Mouse (Mus musculus) liver, adult 2 months (tissue): ENCODE measurements at regions not wholly inside any gene's neighbourhood (a gene's known extent, or its start where the extent isn't known, plus 50 kb on each side); places are given as distances from the start of the nearest gene placed in this dataset.
"Not testable (repeated sequence)": the region's sequence is repeated elsewhere in the genome, so short reads cannot be mapped to it uniquely, and the experiment has no call there.

Experiments
- DNase-seq: peaks from one replicate; pipeline ENCODE4 v3.0.0-alpha.2; 2011; ENCODE audit warnings: low read depth, low spot score; ENCODE audit errors: extremely low read depth
- H3K27ac ChIP-seq: fragments of 200-500 bp; replicated peaks from 2 replicates; pipeline ENCODE4 v1.5.1; 2012; ENCODE audit warnings: low read depth, mild to moderate bottlenecking, control low read depth, inconsistent platforms, low read length; ENCODE audit not compliant: insufficient read depth
- H3K27me3 ChIP-seq: fragments of 200-500 bp; 2 replicates; pipeline ENCODE4 v1.6.1; 2012; ENCODE audit warnings: mild to moderate bottlenecking, moderate library complexity, low read length, inconsistent platforms; ENCODE audit not compliant: control insufficient read depth, insufficient read depth
- H3K36me3 ChIP-seq: fragments of 200-500 bp; 2 replicates; pipeline ENCODE4 v1.6.1; 2012; ENCODE audit warnings: low read length, inconsistent platforms; ENCODE audit not compliant: control insufficient read depth, insufficient read depth
- H3K4me1 ChIP-seq: fragments of 200-500 bp; 2 replicates; pipeline ENCODE4 v1.6.1; 2011; ENCODE audit warnings: low read length; ENCODE audit not compliant: control insufficient read depth, insufficient read depth
- H3K4me3 ChIP-seq: fragments of 200-500 bp; 2 replicates; pipeline ENCODE4 v1.5.1; 2011; ENCODE audit warnings: low read depth, mild to moderate bottlenecking, control low read depth, low read length, moderate library complexity; ENCODE audit not compliant: insufficient read depth
- H3K79me2 ChIP-seq: fragments of 200-500 bp; 2 replicates; pipeline ENCODE4 v1.6.1; 2012; ENCODE audit warnings: inconsistent platforms, mild to moderate bottlenecking, low read length, moderate library complexity; ENCODE audit not compliant: control insufficient read depth, insufficient read depth
- H3K9ac ChIP-seq: fragments of 200-500 bp; 2 replicates; pipeline ENCODE4 v1.6.1; 2012; ENCODE audit warnings: low read depth, mild to moderate bottlenecking, control low read depth, inconsistent platforms, low read length
- CTCF ChIP-seq: fragments of 200-500 bp; IDR thresholded peaks from 2 replicates; pipeline ENCODE4 v1.5.1; 2011; ENCODE audit warnings: low read depth, low read length, control low read depth
- POLR2A ChIP-seq: fragments of 200-500 bp; IDR thresholded peaks from 2 replicates; pipeline ENCODE4 v1.6.1; 2011; ENCODE audit warnings: low read length, control low read depth; ENCODE audit not compliant: insufficient read depth; ENCODE audit errors: extremely low read depth
- WGBS: fragments of 180-500 bp; shearing (Covaris S2); methylation state at CpG from one replicate; pipeline ENCODE4 v1.1.7; 2018; 5-methylcytosine and 5-hydroxymethylcytosine counted together

DNA sequence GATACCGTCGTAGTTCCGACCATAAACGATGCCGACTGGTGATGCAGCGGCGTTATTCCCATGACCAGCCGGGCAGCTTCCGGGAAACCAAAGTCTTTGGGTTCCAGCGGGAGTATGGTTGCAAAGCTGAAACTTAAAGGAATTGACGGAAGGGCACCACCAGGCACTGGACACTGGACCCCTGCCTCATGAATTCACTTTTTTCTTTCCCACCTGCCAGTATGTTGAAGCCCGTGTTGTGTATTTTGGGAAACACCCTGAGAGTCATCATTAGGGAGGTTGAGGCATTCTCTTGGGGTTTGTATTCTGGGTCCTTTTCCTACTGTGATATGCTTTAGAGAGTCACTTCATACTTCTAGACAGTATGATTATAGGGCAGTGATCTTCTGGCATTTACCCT, 197.9 kb downstream of the Samd9l start:
- H3K79me2 ChIP-seq, H3K27ac ChIP-seq, H3K27me3 ChIP-seq, DNase-seq, H3K4me3 ChIP-seq, H3K36me3 ChIP-seq, H3K4me1 ChIP-seq, H3K9ac ChIP-seq: not testable (repeated sequence)
- WGBS: 46% methylated on average over 12 of the region's 12 CpGs

GRCm38 (mm10) chr6:3201107-3201506, 198.3 kb downstream of the Samd9l start:
- no peaks in the 10 kb centered on the region for H3K36me3 ChIP-seq
- no peak overlapping the region for H3K9ac ChIP-seq
- DNase-seq: no peak
- H3K4me3 ChIP-seq: no peak overlapping the region
- H3K27ac ChIP-seq: no peak overlapping the region
- H3K4me1 ChIP-seq: no peaks in the 10 kb centered on the region
- H3K79me2 ChIP-seq: no peaks in the 10 kb centered on the region
- H3K27me3 ChIP-seq: no peaks in the 10 kb centered on the region
- 51% methylated on average over 31 of the region's 33 CpGs for WGBS
- no peak for TF ChIP-seq POLR2A
- no peak for TF ChIP-seq CTCF

DNA sequence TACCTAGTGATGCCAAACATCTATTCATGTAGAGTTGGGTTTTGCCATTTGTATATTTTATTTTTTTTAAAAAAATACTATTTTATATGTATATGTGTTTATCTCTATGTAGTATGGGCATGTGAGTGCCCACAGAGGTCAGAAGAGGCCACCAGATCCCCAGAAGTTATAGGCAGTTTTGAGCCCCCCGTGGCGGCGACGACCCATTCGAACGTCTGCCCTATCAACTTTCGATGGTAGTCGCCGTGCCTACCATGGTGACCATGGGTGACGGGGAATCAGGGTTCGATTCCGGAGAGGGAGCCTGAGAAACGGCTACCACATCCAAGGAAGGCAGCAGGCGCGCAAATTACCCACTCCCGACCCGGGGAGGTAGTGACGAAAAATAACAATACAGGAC, 198.8 kb downstream of the Samd9l start:
- H3K36me3 ChIP-seq, DNase-seq: not testable (repeated sequence)
- 78% methylated on average over 18 of the region's 18 CpGs for WGBS

GRCm38 (mm10) chr6:3192424-3192820, 206.9 kb downstream of the Samd9l start:
- not testable (repeated sequence) for H3K79me2 ChIP-seq, H3K36me3 ChIP-seq

More for the DNA sequence above, 198.8 kb downstream of the Samd9l start:
- H3K79me2 ChIP-seq, H3K27me3 ChIP-seq, H3K9ac ChIP-seq, H3K27ac ChIP-seq, H3K4me3 ChIP-seq, H3K4me1 ChIP-seq: not testable (repeated sequence)

DNA sequence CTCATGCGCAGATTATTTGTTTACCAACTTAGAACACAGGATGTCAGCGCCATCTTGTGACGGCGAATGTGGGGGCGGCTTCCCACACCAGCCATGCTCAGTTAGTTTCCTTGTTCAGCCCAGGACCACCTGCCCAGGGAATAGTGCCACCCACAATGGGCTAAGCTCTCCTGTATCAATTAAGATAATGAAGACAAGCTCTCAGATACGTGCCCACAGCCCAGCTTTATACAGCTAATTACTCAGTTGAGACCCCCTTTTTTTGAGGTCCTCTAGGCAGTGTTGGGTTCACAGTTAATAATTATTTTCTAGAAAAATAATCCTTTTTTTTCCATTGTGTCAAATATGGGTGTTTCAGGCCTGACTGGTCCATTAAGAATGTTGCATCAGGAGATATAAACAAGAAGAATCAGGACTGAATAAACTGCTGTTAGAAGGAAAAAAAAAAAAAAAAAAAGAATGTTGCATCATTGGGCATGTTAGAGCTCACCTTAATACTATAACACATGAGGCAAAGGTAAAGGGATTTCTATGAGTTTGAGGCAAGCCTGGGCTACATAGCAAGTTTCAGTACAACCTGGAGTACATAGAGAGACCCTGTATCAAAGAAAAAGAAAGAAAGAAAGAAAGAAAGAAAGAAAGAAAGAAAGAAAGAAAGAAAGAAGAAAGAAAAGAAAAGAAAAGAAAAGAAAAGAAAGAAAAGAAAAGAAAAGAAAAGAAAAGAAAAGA, 207.5 kb downstream of the Samd9l start:
- WGBS: 87% methylated on average over 6 of the region's 6 CpGs
- not testable (repeated sequence) for H3K36me3 ChIP-seq, H3K27ac ChIP-seq, H3K27me3 ChIP-seq, H3K79me2 ChIP-seq, H3K9ac ChIP-seq, DNase-seq, H3K4me3 ChIP-seq, H3K4me1 ChIP-seq

More at GRCm38 (mm10) chr6:3192424-3192820, 206.9 kb downstream of the Samd9l start:
- DNase-seq, H3K4me1 ChIP-seq, H3K27me3 ChIP-seq, H3K27ac ChIP-seq, H3K9ac ChIP-seq, H3K4me3 ChIP-seq: not testable (repeated sequence)
- WGBS: 63% methylated on average over 1 of the region's 1 CpGs

DNA sequence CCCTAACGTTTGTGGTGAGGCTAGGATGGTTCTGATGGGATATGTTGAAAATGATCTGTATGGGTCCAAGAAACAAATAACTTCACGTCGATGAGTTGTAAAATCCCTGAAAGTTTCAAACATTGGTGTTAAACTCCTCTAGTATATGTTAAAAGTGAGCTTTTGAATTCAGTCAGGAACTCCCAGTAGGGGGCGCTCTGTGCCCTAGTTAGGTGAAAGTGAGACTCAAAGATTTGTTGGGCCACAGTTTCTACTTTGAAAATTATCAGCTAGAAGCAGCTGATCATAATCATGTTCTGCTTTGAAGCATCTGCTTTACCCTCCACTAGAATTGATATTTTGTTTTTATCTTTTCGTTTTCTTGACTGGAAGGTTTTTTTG, 215.6 kb downstream of the Samd9l start:
- H3K27me3 ChIP-seq: no peaks in the 10 kb centered on the region
- 33% methylated on average over 5 of the region's 5 CpGs for WGBS
- no peaks in the 10 kb centered on the region for H3K4me1 ChIP-seq
- H3K27ac ChIP-seq: peak overlapping the region; percentile 37; the same call in 1 of the 2 replicates
- no peak overlapping the region for H3K4me3 ChIP-seq
- no peaks in the 10 kb centered on the region for H3K36me3 ChIP-seq
- H3K79me2 ChIP-seq: no peaks in the 10 kb centered on the region
- H3K9ac ChIP-seq: 0 out of 2 replicates have a peak overlapping the region, but pooled peaks have one; percentile 0
- peak; percentile 79 for DNase-seq
- peak; percentile 40 for TF ChIP-seq CTCF
- no peak for TF ChIP-seq POLR2A
